Mouse (Mus musculus): ENCODE measurements around the gene Uchl3.

- TF ChIP-seq ZNF384 (IDR thresholded peaks at IDR 0.05; ENCODE audit: low read depth, low read length) (no peak), CHD2 (IDR thresholded peaks at IDR 0.05; ENCODE audit: low read depth, low read length) (no peak)
Observed at GRCm38 (mm10) chr14:101605843-101606242, 47.9 kb upstream of the Uchl3 start.
